Mouse (Mus musculus) heart, adult 2 months (tissue): ENCODE data around the gene Grhl1.

Source experiments
- CTCF ChIP-seq: fragments of 200-600 bp; IDR thresholded peaks from 2 replicates; pipeline ENCODE4 v1.8.1; 2022; ENCODE audit warnings: antibody characterized with exemption, mild to moderate bottlenecking, moderate library complexity
- EP300 ChIP-seq: fragments of 200-500 bp; IDR thresholded peaks from 2 replicates; pipeline ENCODE4 v1.6.1; 2011; ENCODE audit warnings: low read depth, low read length, control low read depth; ENCODE audit not compliant: insufficient read depth

GRCm38 (mm10) chr12:24600074-24600473, 28.0 kb downstream of the Grhl1 start:
- TF ChIP-seq EP300 (no peak), CTCF (no peak)
